Mouse (Mus musculus) heart, embryonic 10.5 days (tissue): ENCODE results near the gene Efnb1. TPM values are rescaled to one million over a fixed set of nuclear protein-coding genes. Genes with fewer than 3 reads are reported as not detected.

Experiments used
- DNase-seq: peaks from one replicate; pipeline ENCODE4 v3.0.0-alpha.2; 2017; ENCODE audit warnings: low spot score
- H3K27ac ChIP-seq: fragments of 300-500 bp; sonication (generic); 2 replicates; pipeline ENCODE4 v1.5.1; 2016; ENCODE audit warnings: mild to moderate bottlenecking
- H3K27me3 ChIP-seq: fragments of 300-500 bp; sonication (generic); 2 replicates; pipeline ENCODE4 v1.6.1; 2016; ENCODE audit warnings: mild to moderate bottlenecking; ENCODE audit not compliant: poor library complexity, insufficient read depth, severe bottlenecking
- H3K36me3 ChIP-seq: fragments of 300-500 bp; sonication (generic); 2 replicates; pipeline ENCODE4 v1.6.1; 2016; ENCODE audit warnings: mild to moderate bottlenecking, moderate library complexity
- H3K4me1 ChIP-seq: fragments of 300-500 bp; sonication (generic); 2 replicates; pipeline ENCODE4 v1.6.1; 2016; ENCODE audit warnings: mild to moderate bottlenecking
- H3K4me3 ChIP-seq: fragments of 300-500 bp; sonication (generic); 2 replicates; pipeline ENCODE4 v1.5.1; 2016; ENCODE audit warnings: mild to moderate bottlenecking, moderate library complexity
- H3K9me3 ChIP-seq: fragments of 300-500 bp; sonication (generic); 2 replicates; pipeline ENCODE4 v1.6.1; 2016; ENCODE audit warnings: mild to moderate bottlenecking, moderate library complexity
- WGBS: fragments of 180-500 bp; shearing (Covaris S2); methylation state at CpG from one replicate; pipeline ENCODE4 v1.1.7; 2016; 5-methylcytosine and 5-hydroxymethylcytosine counted together
- polyA plus RNA-seq: library from polyadenylated mRNA; unstranded; fragments of >200 nt; fragmentation: Nextera tagmentation; extraction: Ambion mirVana; gene quantifications from 2 replicates; pipeline ENCODE4 v1.2.1, GENCODE M21; 2016

The Efnb1 gene
- polyA plus RNA-seq, 1 experiment from 2014 or later: 33.1 TPM

- DNase-seq: no peak
- Histone ChIP-seq H3K27ac (no peak overlapping the region), H3K36me3 (no peaks in the 10 kb centered on the region), H3K4me3 (no peak overlapping the region), H3K27me3 (peaks cover 84% of the 10 kb centered on the region), H3K9me3 (no peaks in the 10 kb centered on the region), H3K4me1 (no peaks in the 10 kb centered on the region)
- WGBS: 64% methylated on average over 4 of the region's 4 CpGs
Observed at GRCm38 (mm10) chrX:99164855-99165368, 29.0 kb downstream of the Efnb1 start.

GRCm38 (mm10) chrX:99167014-99167413 lies 31.1 kb downstream of the Efnb1 start:
- 89% methylated on average over 1 of the region's 1 CpGs for WGBS
- H3K9me3 ChIP-seq: no peaks in the 10 kb centered on the region
- H3K36me3 ChIP-seq: no peaks in the 10 kb centered on the region
- H3K4me3 ChIP-seq: no peak overlapping the region
- no peak overlapping the region for H3K27ac ChIP-seq
- H3K27me3 ChIP-seq: peaks cover 86% of the 10 kb centered on the region
- no peaks in the 10 kb centered on the region for H3K4me1 ChIP-seq
- DNase-seq: no peak

DNA sequence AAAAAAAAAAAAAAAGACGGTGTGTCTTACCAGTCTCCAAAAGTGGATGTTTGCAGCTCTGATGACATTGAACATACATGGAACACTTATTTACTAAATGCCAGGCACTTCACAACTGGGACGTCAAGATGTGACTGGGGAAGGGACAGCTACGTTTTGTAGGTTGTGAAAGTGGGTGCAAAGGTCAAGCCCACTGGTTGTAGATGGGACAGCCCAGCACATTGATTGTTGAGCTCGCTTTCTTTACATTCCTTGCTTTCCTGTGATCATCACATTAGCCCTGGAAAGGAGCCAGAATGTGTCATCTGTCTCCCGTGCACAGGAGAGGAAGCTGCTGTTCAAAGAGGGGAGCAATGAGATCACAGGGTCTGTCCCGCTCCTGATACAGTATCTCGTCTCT lies 31.6 kb downstream of the Efnb1 start:
- Histone ChIP-seq H3K27ac (no peak overlapping the region), H3K4me1 (peaks cover 3% of the 10 kb centered on the region; the same call in 1 of the 2 replicates), H3K9me3 (no peaks in the 10 kb centered on the region), H3K27me3 (peaks cover 86% of the 10 kb centered on the region), H3K36me3 (no peaks in the 10 kb centered on the region), H3K4me3 (no peak overlapping the region)
- 58% methylated on average over 7 of the region's 7 CpGs for WGBS
- DNase-seq: no peak

DNA sequence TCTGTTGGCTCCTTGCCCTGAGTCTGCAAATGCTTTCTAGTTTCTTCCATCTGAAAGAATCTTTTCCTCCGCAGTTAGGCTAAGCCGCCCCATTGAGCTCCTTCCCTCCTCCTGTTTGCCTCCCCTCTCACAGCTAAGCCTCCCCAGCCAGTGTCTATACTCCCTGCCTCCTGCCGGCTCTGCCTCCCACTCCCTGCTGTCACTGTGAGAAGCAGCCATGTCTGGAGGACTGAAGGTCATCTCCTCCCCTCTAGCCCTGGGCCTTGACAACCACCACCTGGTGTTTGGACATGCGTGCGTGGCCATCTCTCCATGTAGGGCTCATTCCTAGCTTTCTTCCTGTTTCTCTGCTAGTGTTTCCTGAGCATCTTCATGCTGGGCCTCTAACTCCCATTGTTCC lies 36.4 kb downstream of the Efnb1 start:
- 51% methylated on average over 5 of the region's 5 CpGs for WGBS
- no peak for DNase-seq
- no peaks in the 10 kb centered on the region for H3K9me3 ChIP-seq
- no peaks in the 10 kb centered on the region for H3K36me3 ChIP-seq
- H3K27me3 ChIP-seq: peaks cover 71% of the 10 kb centered on the region
- H3K4me3 ChIP-seq: no peak overlapping the region
- H3K4me1 ChIP-seq: peaks cover 8% of the 10 kb centered on the region; the same call in 1 of the 2 replicates
- no peak overlapping the region for H3K27ac ChIP-seq

- peaks cover 6% of the 10 kb centered on the region; the same call in 1 of the 2 replicates for H3K4me1 ChIP-seq
- WGBS: 68% methylated on average over 9 of the region's 9 CpGs
- no peaks in the 10 kb centered on the region for H3K9me3 ChIP-seq
- H3K27me3 ChIP-seq: peaks cover 97% of the 10 kb centered on the region
- H3K36me3 ChIP-seq: no peaks in the 10 kb centered on the region
- no peak overlapping the region for H3K4me3 ChIP-seq
- no peak overlapping the region for H3K27ac ChIP-seq
- DNase-seq: no peak
Observed at GRCm38 (mm10) chrX:99185081-99185596, 49.2 kb downstream of the Efnb1 start.

DNA sequence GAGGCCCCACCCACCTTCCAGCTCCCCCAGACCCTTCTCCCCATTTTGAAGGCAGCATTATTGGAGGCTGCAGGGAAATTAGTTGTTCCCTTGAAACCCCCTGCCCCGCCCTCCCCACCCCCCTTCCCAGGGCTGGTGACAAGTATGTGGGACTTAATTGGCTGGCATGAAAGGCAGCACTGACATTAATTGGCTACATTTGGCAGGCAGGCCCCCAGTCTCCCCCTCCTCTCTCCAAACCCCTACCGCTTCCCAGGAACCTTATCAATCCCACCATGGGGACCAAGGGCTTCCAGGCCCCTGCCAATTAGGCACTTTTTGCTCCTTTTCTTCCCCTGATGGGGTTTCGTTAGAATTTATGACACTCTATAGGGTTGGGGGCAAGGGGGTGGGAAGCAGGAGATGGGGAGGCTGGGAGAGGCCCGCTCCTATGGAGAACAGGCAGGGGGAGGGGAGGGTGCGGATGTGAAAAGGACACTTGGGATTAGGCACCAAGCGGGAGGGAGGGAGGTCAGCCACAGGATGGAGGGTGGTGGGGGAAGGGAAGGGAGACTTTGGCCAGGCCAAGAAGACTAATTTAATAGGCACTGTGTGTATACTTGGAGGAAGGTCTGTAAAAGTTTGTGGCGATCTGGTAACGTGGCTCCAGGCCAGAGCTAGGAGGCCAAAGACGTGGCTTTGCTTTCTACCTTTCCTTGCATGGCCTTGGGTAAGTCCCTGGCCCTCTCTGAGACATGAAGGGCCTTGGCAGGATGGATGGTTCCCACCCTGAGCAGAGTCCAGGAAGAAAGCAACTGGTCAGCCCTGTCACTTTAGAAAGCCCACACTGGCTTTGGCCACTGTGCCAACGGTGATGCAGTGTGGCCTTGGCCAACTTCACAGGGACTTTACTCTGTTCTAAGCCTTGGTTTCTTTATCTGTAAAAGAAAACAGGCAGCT lies 50.8 kb downstream of the Efnb1 start:
- peaks cover 6% of the 10 kb centered on the region; the same call in 1 of the 2 replicates for H3K4me1 ChIP-seq
- H3K4me3 ChIP-seq: no peak overlapping the region
- no peaks in the 10 kb centered on the region for H3K9me3 ChIP-seq
- 46% methylated on average over 10 of the region's 10 CpGs for WGBS
- peaks cover 97% of the 10 kb centered on the region for H3K27me3 ChIP-seq
- H3K36me3 ChIP-seq: no peaks in the 10 kb centered on the region
- no peak for DNase-seq
- H3K27ac ChIP-seq: no peak overlapping the region

DNA sequence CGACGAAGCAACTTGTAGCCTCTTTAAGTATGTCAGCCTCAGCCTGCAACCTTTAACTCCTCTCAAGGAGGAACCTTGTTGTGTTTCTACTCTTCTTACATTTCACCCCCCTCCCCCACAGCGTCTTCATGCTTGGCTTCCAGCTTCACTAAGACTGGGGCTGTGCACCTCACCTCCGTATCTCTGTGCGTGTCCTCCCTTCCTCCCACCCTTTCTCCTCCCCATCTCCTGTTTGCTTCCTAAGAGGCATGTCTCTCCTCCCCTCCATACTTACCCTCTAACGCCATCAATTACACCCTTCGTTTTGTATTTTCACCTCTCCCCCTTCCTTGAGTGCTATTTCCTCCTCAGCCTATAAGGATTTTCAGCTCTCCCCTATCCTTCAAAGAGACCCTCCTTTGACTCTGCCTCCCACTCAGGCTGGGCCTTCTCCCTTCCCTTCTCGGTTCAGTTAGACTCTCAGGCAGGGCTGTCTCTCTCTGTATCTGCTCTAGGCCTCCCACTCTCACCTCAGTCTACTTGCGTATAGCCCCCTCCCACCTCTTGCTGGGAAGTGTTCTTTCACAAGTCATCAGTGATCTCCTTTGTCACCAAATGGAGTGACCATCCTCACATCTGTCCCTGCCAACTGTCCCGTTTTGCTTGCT lies 55.6 kb downstream of the Efnb1 start:
- H3K36me3 ChIP-seq: no peaks in the 10 kb centered on the region
- no peak overlapping the region for H3K4me3 ChIP-seq
- H3K27ac ChIP-seq: no peak overlapping the region
- WGBS: 56% methylated on average over 10 of the region's 10 CpGs
- H3K9me3 ChIP-seq: no peaks in the 10 kb centered on the region
- H3K27me3 ChIP-seq: peaks cover 91% of the 10 kb centered on the region
- no peak for DNase-seq
- H3K4me1 ChIP-seq: peaks cover 21% of the 10 kb centered on the region

DNA sequence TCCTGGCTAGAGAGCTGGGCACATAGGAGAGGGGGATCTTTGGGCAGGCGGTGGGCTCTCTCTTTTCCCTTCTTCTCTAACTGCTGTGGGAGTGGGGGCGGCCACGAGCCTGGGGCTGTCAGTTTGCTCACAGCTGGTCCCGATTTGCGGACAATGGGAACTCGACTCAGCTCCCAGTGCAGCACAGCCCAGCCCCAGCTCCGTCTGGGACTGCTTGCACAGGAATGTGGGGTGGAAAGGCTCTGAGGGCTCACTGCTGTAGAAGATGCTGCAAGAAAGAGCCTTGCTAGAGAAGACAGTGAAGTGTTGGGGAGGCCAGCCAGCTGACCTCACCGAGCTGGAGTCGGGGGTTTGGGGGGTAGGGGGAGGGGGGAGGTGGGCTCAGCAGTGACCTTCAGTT lies 61.0 kb downstream of the Efnb1 start:
- H3K4me1 ChIP-seq: peaks cover 54% of the 10 kb centered on the region
- peaks cover 83% of the 10 kb centered on the region for H3K27me3 ChIP-seq
- H3K27ac ChIP-seq: peak overlapping the region; percentile 47; the same call in 1 of the 2 replicates
- 39% methylated on average over 9 of the region's 9 CpGs for WGBS
- no peaks in the 10 kb centered on the region for H3K36me3 ChIP-seq
- no peak overlapping the region for H3K4me3 ChIP-seq
- no peaks in the 10 kb centered on the region for H3K9me3 ChIP-seq
- no peak for DNase-seq

GRCm38 (mm10) chrX:99198532-99198931 lies 62.6 kb downstream of the Efnb1 start:
- no peaks in the 10 kb centered on the region for H3K36me3 ChIP-seq
- H3K27ac ChIP-seq: peak overlapping the region; percentile 91
- DNase-seq: no peak
- H3K4me1 ChIP-seq: peaks cover 54% of the 10 kb centered on the region
- WGBS: 41% methylated on average over 8 of the region's 9 CpGs
- H3K27me3 ChIP-seq: peaks cover 82% of the 10 kb centered on the region
- H3K4me3 ChIP-seq: peak overlapping the region; percentile 45
- H3K9me3 ChIP-seq: no peaks in the 10 kb centered on the region

Other genes with a start within 250 kb of the Efnb1 start
- 9.1 and 9.8 TPM in 2 replicates for gene Ophn1, start 245.1 kb upstream of the Efnb1 start, polyA plus RNA-seq
- 19.1 and 24.6 TPM in 2 replicates for gene Yipf6, start 199.8 kb upstream of the Efnb1 start, polyA plus RNA-seq
- 19.7 and 23.1 TPM in 2 replicates for gene Stard8, start 132.9 kb upstream of the Efnb1 start, polyA plus RNA-seq